Mouse (Mus musculus): ENCODE measurements around the gene Ttn. TPM values are rescaled to one million over a fixed set of nuclear protein-coding genes. Genes with fewer than 3 reads are reported as not detected.

Gene Ttn
- polyA plus RNA-seq, 1 experiment from 2014 or later: 2.5 TPM

GRCm38 (mm10) chr2:76665531-76665930 lies 316.8 kb downstream of the Ttn start:
- Histone ChIP-seq H3K27ac (no peak overlapping the region), H3K4me2 (no peak overlapping the region), H3K9ac (no peak overlapping the region), H3K36me3 (peaks cover 33% of the 10 kb centered on the region), H3K4me3 (no peak overlapping the region), H3K9me3 (no peaks in the 10 kb centered on the region), H3K4me1 (replicated peaks) (0 out of 2 replicates have a peak, but pooled peaks cover 6% of the 10 kb centered on the region), H3K27me3 (no peaks in the 10 kb centered on the region)
- 96% methylated on average over 7 of the region's 7 CpGs for WGBS
- ATAC-seq (ENCODE audit: low FRiP score): no peak

- 55% methylated on average over 7 of the region's 8 CpGs for WGBS
- H3K9me3 ChIP-seq: no peaks in the 10 kb centered on the region
- no peak overlapping the region for H3K9ac ChIP-seq
- no peak overlapping the region for H3K4me3 ChIP-seq
- H3K36me3 ChIP-seq: peaks cover 17% of the 10 kb centered on the region
- no peaks in the 10 kb centered on the region; the same call in 1 of the 2 replicates for H3K4me1 ChIP-seq (replicated peaks)
- H3K27ac ChIP-seq: no peak overlapping the region
- ATAC-seq (ENCODE audit: low FRiP score): no peak
- H3K4me2 ChIP-seq: no peak overlapping the region
- no peaks in the 10 kb centered on the region for H3K27me3 ChIP-seq
Measured at GRCm38 (mm10) chr2:76659419-76659818, 322.9 kb downstream of the Ttn start.

GRCm38 (mm10) chr2:76658551-76658950 lies 323.8 kb downstream of the Ttn start:
- WGBS: 82% methylated on average over 13 of the region's 13 CpGs
- Histone ChIP-seq H3K4me1 (replicated peaks) (no peaks in the 10 kb centered on the region; the same call in 1 of the 2 replicates), H3K27ac (no peak overlapping the region), H3K36me3 (peaks cover 8% of the 10 kb centered on the region), H3K4me2 (no peak overlapping the region), H3K9ac (no peak overlapping the region), H3K27me3 (no peaks in the 10 kb centered on the region), H3K4me3 (no peak overlapping the region), H3K9me3 (no peaks in the 10 kb centered on the region)
- ATAC-seq (ENCODE audit: low FRiP score): no peak

DNA sequence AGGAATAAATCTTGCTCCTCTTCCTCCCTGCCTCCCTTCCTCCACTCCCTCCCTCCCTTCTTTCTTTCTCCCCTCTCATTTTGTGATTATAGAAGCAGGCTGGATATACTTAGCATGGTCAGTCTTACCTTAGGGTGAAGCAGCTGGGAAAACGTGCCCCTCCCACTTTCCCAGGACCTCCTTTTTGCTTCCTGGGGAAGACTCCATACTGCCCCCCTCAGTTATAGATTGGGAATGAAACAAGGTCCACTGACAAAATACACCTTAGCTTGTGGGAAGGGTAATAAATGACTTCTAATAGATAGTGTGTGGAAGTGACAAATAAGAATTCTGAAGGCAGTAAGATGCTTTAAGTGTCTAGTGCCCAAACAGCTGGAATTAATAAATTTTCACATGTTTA lies 326.4 kb downstream of the Ttn start:
- no peaks in the 10 kb centered on the region; the same call in 1 of the 2 replicates for H3K9me3 ChIP-seq
- no peaks in the 10 kb centered on the region for H3K36me3 ChIP-seq
- 6% methylated on average over 1 of the region's 1 CpGs for WGBS
- H3K4me3 ChIP-seq: no peak overlapping the region
- H3K27ac ChIP-seq: no peak overlapping the region
- no peak for ATAC-seq (ENCODE audit: low FRiP score)
- H3K4me2 ChIP-seq: no peak overlapping the region
- no peaks in the 10 kb centered on the region for H3K27me3 ChIP-seq
- H3K9ac ChIP-seq: no peak overlapping the region
- H3K4me1 ChIP-seq (replicated peaks): no peaks in the 10 kb centered on the region; the same call in 1 of the 2 replicates

DNA sequence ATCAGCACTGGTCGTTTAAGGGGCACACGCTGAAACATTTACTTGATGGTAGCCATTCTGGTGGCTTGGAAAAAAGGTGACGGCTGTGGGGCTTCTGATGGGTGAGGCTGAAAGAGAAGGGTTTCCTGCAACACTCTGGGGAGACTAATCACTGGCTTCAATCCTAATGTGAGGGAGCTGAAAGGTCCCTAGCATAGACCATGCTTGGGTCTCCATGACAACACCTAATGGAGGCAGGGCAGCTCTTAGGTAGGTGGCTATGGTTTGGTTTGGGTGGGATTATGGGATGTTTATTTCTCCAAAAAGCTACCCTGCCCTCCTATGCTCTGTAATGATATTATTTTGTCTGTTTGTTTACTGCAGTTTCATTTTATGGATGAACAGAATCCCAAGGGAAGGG lies 326.9 kb downstream of the Ttn start:
- H3K36me3 ChIP-seq: no peaks in the 10 kb centered on the region
- no peaks in the 10 kb centered on the region; the same call in 1 of the 2 replicates for H3K9me3 ChIP-seq
- H3K4me2 ChIP-seq: no peak overlapping the region
- no peak overlapping the region for H3K4me3 ChIP-seq
- no peak overlapping the region for H3K9ac ChIP-seq
- H3K4me1 ChIP-seq (replicated peaks): no peaks in the 10 kb centered on the region; the same call in 1 of the 2 replicates
- H3K27me3 ChIP-seq: no peaks in the 10 kb centered on the region
- H3K27ac ChIP-seq: no peak overlapping the region
- 84% methylated on average over 3 of the region's 3 CpGs for WGBS
- no peak for ATAC-seq (ENCODE audit: low FRiP score)

GRCm38 (mm10) chr2:76654646-76655045 lies 327.7 kb downstream of the Ttn start:
- no peak for ATAC-seq (ENCODE audit: low FRiP score)
- H3K9ac ChIP-seq: no peak overlapping the region

More at GRCm38 (mm10) chr2:76654646-76655045, 327.7 kb downstream of the Ttn start:
- Histone ChIP-seq H3K27me3 (no peaks in the 10 kb centered on the region), H3K27ac (no peak overlapping the region), H3K9me3 (no peaks in the 10 kb centered on the region; the same call in 1 of the 2 replicates), H3K4me1 (replicated peaks) (no peaks in the 10 kb centered on the region; the same call in 1 of the 2 replicates), H3K36me3 (no peaks in the 10 kb centered on the region), H3K4me2 (no peak overlapping the region), H3K4me3 (no peak overlapping the region)
- 77% methylated on average over 5 of the region's 5 CpGs for WGBS

Other genes starting within 250 kb of the Ttn start
- gene Ccdc141, start 188.1 kb upstream of the Ttn start, polyA plus RNA-seq (2015; fragmentation: Nextera tagmentation; extraction: Ambion mirVana): 6.9 and 7.3 TPM in 2 replicates